Mouse (Mus musculus) kidney, postnatal 14 days (tissue): ENCODE results near the gene Camkv.

ENCODE experiments used
- DNase-seq: peaks from one replicate; pipeline ENCODE4 v3.0.0; 2022; ENCODE audit warnings: mixed read lengths

Gene Camkv

DNA sequence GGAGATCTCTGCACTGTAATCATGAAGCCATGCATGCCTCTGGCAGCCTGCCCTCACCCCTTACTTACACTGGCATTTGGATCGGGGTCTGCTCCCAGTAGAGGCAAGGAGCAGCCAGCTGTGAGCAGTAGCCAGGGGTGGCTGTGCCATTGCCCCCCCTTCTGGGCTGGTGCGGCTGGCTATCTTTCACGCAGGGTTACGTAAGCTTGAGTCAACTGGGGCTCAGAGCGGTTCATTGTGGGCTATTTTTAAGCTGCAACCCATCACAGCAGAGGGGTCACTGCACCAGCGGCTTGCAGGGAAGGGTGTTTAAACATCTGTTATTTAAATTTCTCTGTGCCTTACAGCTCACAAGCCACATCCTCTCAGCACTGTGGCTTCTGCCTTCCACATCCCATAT is 11.5 kb upstream of the Camkv start:
- DNase-seq: no peak

DNA sequence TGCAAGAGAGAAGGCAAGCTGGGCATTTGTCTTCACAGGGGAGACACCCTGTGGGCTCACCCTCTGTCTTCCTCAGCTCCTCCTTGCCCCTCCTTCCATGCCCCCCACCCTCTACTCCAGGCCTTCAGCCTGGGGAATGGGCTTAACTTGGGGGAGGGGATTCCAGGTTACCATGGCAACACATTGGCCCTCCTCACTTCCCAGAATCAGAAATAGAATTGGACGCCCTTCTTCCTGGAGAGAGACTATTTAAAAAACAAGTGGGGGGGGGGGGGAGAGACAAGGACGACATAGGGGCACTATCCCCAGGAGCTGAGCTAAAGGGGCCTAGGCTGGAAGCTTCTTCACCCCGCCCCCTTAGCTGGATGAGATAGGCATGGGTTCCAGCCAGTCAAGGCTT is 10.2 kb upstream of the Camkv start:
- DNase-seq: no peak

DNA sequence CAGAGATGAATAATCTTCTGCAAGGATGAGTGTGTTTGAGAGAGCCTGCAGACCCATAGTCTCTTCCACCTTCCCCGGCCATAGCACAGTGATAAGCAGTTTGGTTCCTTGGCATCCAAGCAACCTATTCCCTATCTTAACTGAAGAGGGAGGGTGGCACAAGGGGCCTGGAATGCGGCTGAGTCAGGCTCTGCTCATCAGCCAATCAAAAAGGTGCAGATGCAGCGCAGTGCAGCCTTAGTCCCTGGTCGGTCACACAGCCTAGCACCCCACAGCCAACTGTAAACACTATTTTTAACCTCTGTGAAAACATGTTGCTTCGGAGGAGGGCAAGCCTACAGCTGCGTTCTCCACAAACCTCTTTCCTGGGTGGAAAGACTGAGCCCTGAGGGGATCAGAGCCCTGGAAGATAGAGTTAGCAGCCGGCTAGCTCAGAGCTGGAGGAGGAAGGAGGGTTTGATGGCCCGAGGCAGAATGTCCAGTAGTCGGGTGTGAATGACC is 8.5 kb upstream of the Camkv start:
- no peak for DNase-seq

DNA sequence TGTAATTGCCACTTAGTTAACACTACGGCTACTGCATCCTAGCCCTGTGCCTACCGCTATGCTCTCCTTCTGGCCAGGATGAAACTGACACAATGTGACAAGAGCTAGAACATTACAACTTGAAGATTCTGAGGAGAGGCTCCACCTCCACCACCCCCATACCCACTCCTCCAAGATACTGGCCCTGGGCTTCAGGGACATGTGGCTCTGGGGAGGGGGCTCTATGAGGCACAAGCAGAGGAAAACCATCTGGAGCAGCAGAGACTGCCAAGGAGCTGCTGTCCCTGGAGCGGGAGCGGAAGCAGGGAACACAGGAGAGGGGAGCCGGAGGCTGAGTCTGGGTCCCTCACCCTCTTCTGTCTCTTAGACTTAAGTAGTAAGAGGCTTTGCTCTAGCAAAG is 7.7 kb upstream of the Camkv start:
- DNase-seq: no peak

- no peak for DNase-seq
Measured at GRCm38 (mm10) chr9:107928169-107928568, 7.3 kb upstream of the Camkv start, which contains the start of gene Actl11. Gene Actl11 (plus strand): TSS chr9:107928469.

GRCm38 (mm10) chr9:107932221-107932620 is 3.3 kb upstream of the Camkv start:
- no peak for DNase-seq

GRCm38 (mm10) chr9:107934146-107934545 is 1.3 kb upstream of the Camkv start:
- no peak for DNase-seq

DNA sequence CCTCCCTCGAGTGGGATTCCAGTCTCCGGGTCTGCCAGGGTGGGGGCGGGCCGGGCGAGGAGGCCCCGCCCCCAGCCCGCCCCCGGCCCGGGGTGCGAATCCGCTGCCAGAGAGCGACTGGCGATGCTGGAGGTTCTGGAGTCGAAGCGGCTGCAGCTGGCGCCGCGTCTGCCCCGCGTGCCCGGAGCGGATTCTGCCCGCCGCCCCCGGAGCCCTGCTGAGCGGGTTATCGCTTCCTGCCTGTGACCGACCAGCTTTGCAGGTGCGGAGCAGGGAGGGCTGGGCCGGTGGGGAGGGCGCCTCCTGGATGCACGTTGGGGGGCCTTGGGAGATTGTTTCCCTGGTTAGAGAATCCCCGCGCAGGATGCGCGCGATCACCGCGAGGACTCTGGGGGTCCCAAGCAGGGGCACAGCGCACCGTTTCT is 328 bp downstream of the Camkv start:
- DNase-seq: peak; percentile 10

- DNase-seq: no peak
Measured at GRCm38 (mm10) chr9:107936215-107936822, 845 bp downstream of the Camkv start.

GRCm38 (mm10) chr9:107936831-107937230 is 1.4 kb downstream of the Camkv start:
- DNase-seq: no peak

- no peak for DNase-seq
Measured at GRCm38 (mm10) chr9:107947241-107948194, 12.0 kb downstream of the Camkv start.

DNA sequence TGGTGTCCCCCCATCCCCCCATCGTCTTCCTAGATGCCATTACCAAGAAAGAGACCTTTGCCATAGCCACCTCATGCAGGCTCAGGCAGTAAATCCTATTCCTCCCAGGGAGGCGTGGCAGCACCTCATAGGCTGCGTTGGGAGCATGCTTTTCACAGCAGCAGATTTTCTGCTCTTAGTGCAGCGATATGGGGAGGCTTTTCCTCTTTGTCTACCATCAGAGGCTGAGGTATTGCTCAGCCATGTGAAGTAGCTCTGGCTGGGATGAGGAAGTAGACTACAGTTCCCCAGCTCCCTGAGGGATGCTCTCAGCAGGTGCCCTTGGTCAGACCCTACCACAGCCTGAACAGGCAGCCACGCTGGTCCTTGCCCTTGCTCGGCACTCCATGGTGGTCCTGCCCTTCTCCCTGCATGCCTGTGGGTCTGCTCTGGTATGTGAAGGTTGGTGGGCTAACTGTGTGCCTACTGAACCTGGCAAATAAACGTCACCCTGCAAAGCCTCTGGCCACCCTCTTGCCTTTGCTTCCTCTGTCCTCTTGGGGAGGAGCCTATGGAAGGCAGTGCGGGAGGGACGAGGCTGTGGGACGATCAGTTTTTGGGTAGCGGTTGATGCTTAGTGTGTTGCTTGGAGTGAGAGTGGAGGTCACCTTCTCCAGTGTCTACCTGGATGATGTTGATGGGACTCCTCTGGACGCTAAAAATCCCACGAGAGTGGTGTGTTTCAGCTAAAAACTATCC is 13.9 kb downstream of the Camkv start:
- no peak for DNase-seq

DNA sequence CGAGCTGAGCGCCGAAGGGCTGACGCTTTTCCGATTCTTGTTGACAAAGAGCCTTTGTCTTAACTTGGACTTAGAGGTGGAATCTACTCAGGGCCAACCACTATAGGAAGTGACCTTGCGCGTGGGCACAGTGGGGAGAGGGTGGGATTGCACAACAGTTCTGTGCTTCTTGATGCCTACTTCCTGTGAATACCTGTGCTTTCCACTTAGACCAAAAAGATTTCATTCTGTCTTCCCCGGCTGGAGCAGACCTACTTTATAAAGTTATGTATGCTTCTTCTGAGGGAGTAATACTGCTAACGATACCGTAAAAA is 14.4 kb downstream of the Camkv start, which contains the start of gene Traip:
Gene Traip, plus strand, starts transcription at position 215 of the 314 bp plus-strand sequence.
- no peak for DNase-seq

GRCm38 (mm10) chr9:107950460-107951355 is 15.2 kb downstream of the Camkv start:
- peak; percentile 94 for DNase-seq

DNA sequence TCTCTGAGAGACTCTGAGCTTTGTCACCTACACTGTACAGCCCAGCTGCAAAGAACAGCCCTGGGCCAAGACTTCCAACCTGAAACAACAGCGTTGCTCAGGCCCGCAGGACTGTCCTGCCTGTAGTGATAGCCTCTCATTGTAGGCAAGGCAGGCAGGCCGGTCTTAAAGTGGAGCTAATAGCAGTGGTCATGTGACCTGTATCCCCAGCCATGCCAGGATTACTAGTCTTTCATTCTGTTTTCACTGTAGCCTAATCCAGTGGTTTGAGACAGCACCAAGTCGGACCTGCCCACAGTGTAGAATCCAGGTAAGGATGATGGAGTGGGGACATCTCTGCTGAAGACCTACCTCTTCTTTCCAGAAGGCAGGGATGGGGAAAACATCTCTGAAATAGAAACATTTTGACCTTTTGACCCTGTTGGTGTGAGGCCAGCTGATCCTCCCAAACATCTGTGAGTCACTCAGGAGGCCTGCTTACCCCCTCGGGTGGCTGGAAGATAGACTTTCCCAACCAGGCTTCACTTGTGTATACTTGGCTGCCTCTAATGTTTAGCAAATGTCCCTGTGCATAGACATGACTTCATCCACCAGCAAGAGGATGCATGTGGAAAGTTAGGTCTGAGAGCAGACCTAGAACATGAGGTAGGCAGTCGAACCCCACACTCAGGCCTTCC is 20.3 kb downstream of the Camkv start:
- DNase-seq: no peak

DNA sequence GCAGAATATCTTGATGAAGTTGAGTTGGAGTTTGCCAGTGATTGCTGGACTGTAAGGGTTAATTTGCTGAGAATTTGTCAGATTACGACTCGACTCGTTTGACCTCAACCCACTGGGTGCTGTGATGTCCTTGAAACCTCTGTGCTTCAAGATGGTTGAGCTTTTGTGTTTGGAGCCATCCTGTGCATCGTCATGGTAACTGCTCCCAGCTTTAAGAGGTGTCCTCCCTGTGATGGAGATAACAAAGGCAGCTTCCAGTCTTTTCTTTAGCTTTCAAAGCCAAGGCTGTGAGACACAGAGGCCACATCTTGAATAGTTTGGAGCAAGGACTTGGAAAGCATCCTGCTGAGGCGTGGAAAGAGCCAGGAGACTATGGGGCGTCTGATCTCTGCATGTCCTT is 21.7 kb downstream of the Camkv start:
- DNase-seq: no peak

DNA sequence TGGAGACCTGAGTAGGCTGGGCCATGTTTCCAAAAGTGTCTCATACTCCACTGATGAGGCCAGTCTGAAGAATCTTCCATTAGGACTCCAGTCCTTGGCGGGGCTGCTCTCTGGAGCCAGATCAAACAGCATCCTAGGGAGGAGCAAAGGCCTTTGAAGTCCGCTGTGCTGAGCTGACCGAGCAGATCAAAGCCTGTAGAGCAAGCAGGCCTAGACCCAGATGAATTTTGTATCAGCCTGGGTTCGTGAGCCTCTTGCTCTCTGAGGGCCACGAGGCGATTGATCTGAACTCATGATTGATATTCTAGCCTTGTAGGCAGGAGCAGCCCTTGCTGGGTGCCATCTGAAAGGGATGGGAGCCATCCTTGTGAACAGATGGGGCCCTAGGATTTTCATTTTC is 24.4 kb downstream of the Camkv start:
- DNase-seq: no peak

- no peak for DNase-seq
Measured at GRCm38 (mm10) chr9:107960928-107961327, 25.5 kb downstream of the Camkv start.

DNA sequence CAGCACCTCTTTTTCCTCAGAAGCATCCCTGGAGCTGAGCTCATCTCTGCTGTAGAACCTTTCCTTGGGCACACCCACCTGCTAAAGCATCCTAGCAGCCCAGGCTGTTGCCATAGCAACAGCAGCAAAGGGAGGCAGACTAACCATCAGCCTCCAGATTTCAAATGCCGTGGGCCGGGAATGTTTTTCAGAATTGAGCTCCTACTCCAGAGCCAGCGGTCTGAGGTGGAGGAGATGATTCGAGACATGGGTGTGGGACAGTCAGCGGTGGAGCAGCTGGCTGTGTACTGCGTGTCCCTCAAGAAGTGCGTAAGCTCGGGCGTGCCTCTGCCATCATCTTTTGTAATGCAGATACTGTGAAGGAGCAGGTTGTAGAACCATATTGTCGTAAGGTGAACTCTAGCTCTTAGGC is 25.9 kb downstream of the Camkv start:
- DNase-seq: no peak

DNA sequence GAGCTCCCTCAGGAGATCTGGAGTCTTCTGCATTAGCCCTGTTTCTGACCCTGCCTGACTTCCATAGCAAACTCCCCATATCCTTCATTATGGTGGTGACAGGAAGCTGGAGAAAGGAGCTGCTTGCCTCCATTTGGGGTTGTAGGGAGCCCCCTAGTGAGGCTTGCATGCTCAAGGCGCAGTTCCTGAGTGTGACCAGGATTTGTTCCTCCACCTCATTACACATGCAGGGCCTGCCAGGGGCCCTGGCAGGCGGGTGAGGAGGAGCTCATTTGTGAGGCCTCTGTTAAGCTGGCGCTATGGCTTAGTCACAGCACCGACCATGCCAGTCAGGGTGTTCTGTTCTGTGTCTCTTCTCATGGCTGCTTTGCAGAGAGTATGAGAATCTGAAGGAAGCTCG is 26.4 kb downstream of the Camkv start:
- peak; percentile 35 for DNase-seq

- DNase-seq: no peak
Measured at GRCm38 (mm10) chr9:107962916-107963315, 27.4 kb downstream of the Camkv start.

GRCm38 (mm10) chr9:107963700-107964099 is 28.2 kb downstream of the Camkv start:
- peak; percentile 91 for DNase-seq
